Mouse (Mus musculus) embryonic facial prominence, embryonic 15.5 days (tissue): ENCODE measurements around the gene Zc3h4. TPM values are rescaled to one million over a fixed set of nuclear protein-coding genes. Genes with fewer than 3 reads are reported as not detected.

Experiments
- ATAC-seq: fragments of 200-750 bp; cut with Nextera tagmentation; 2 replicates; pipeline ENCODE4 v1.8.0; 2017; ENCODE audit warnings: low read depth, moderate TSS enrichment; ENCODE audit not compliant: insufficient number of reproducible peaks, low FRiP score, low TSS enrichment
- H3K27ac ChIP-seq: fragments of 300-500 bp; sonication (generic); replicated peaks from 2 replicates; pipeline ENCODE4 v1.5.1; 2015; ENCODE audit warnings: mild to moderate bottlenecking, inconsistent platforms
- H3K27me3 ChIP-seq: fragments of 300-500 bp; sonication (generic); 2 replicates; pipeline ENCODE4 v1.6.1; 2015; ENCODE audit warnings: inconsistent platforms
- H3K36me3 ChIP-seq: fragments of 300-500 bp; sonication (generic); 2 replicates; pipeline ENCODE4 v1.6.1; 2015; ENCODE audit warnings: mild to moderate bottlenecking, inconsistent platforms
- H3K4me1 ChIP-seq: fragments of 300-500 bp; sonication (generic); 2 replicates; pipeline ENCODE4 v1.6.1; 2015; ENCODE audit warnings: inconsistent platforms
- H3K4me2 ChIP-seq: fragments of 300-500 bp; sonication (generic); replicated peaks from 2 replicates; pipeline ENCODE4 v1.6.1; 2015; ENCODE audit warnings: mild to moderate bottlenecking, inconsistent platforms
- H3K4me3 ChIP-seq: fragments of 300-500 bp; sonication (generic); replicated peaks from 2 replicates; pipeline ENCODE4 v1.5.1; 2015; ENCODE audit warnings: mild to moderate bottlenecking, inconsistent platforms
- H3K9ac ChIP-seq: fragments of 300-500 bp; sonication (generic); 2 replicates; pipeline ENCODE4 v1.6.1; 2015; ENCODE audit warnings: inconsistent platforms
- H3K9me3 ChIP-seq: fragments of 300-500 bp; sonication (generic); replicated peaks from 2 replicates; pipeline ENCODE4 v1.6.1; 2016; ENCODE audit warnings: inconsistent platforms
- WGBS: fragments of 180-500 bp; shearing (Covaris S2); methylation state at CpG from one replicate; pipeline ENCODE4 v1.1.7; 2015; 5-methylcytosine and 5-hydroxymethylcytosine counted together
- polyA plus RNA-seq: library from polyadenylated mRNA; unstranded; fragments of >200 nt; fragmentation: Nextera tagmentation; extraction: Ambion mirVana; gene quantifications from 2 replicates; pipeline ENCODE4 v1.2.1, GENCODE M21; 2015

Zc3h4 gene
- polyA plus RNA-seq, 1 experiment from 2014 or later, result 16.9 TPM

DNA sequence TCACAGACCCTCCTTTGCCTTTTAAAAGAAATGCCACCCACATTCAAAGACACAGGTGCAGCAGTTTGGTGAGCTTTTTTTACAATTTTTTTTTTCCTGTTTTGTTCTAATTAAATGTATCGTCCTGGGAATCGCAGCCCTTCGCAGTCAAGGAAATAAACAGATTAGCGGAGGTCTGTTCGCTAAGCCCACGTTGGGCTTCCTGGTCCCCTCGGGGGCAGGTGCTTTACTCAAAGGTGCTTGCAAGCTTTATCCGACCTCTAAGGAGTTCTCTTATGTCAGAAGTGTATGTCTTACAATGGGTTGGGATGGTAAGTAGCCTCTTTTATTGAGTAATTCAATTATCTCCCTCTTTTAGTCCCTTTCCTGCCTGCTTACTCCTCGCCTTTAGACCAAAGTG is 1.7 kb downstream of the Zc3h4 start:
- H3K9me3 ChIP-seq, result no peaks in the 10 kb centered on the region
- peak overlapping the region; percentile 89 for H3K4me3 ChIP-seq
- H3K4me2 ChIP-seq, result peak overlapping the region; percentile 59
- H3K4me1 ChIP-seq, result peaks cover 41% of the 10 kb centered on the region
- ATAC-seq, result no peak
- no peaks in the 10 kb centered on the region for H3K27me3 ChIP-seq
- peak overlapping the region; percentile 100 for H3K27ac ChIP-seq
- WGBS, result 2% methylated on average over 9 of the region's 9 CpGs
- no peaks in the 10 kb centered on the region for H3K36me3 ChIP-seq
- H3K9ac ChIP-seq, result peak overlapping the region; percentile 99

DNA sequence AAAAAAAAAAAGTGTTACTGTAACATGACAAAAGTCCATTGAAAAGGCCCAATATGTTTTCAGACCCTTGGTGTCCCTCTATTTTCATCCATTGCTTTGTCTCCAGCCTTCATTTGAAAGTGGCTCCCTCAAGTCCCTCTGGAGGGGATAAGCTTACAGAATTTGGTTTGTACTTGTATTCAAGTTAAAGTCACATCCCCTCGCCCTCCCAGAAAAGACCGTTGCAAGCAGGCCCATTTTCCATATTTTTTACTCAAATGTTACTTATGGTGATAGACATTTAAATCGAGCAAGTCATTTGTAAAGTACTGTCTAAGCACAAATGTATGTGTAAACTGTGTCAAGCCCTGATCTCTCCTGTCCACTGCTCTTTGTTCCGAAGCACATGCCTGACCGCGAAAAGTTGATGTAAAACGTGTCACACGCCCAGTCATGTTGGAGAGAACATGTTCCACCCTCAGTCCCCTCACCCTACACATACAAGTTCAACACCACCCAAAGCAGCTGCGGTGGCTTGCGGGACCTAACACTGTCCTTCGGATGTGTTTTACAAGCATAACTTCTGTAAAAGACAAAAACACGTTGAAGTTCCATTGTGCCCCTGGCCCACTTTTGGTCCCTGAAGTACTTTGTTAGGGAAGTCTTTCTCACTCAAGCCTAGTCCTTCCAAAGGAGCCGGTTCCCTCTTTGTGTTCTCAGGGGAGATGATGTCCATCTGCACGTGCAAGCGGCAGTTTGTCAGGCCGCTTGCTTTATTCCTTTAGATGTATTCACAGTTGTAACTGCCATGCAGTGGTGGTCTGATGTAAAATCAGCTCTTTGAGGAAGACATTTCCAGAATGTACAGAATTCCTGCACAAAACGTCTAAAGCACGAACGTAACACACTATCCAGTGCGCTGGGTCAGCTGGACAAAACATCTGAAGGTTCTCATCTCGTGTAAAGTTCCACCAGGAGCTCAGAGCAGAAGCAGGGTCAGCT is 2.5 kb downstream of the Zc3h4 start:
- WGBS, result 28% methylated on average over 21 of the region's 21 CpGs
- H3K4me2 ChIP-seq, result peak overlapping the region; percentile 59
- no peak for ATAC-seq
- no peaks in the 10 kb centered on the region for H3K27me3 ChIP-seq
- peak overlapping the region; percentile 89 for H3K4me3 ChIP-seq
- H3K9me3 ChIP-seq, result no peaks in the 10 kb centered on the region
- peak overlapping the region; percentile 100 for H3K27ac ChIP-seq
- peak overlapping the region; percentile 99 for H3K9ac ChIP-seq
- H3K4me1 ChIP-seq, result peaks cover 41% of the 10 kb centered on the region
- H3K36me3 ChIP-seq, result peaks cover 4% of the 10 kb centered on the region; the same call in 1 of the 2 replicates

DNA sequence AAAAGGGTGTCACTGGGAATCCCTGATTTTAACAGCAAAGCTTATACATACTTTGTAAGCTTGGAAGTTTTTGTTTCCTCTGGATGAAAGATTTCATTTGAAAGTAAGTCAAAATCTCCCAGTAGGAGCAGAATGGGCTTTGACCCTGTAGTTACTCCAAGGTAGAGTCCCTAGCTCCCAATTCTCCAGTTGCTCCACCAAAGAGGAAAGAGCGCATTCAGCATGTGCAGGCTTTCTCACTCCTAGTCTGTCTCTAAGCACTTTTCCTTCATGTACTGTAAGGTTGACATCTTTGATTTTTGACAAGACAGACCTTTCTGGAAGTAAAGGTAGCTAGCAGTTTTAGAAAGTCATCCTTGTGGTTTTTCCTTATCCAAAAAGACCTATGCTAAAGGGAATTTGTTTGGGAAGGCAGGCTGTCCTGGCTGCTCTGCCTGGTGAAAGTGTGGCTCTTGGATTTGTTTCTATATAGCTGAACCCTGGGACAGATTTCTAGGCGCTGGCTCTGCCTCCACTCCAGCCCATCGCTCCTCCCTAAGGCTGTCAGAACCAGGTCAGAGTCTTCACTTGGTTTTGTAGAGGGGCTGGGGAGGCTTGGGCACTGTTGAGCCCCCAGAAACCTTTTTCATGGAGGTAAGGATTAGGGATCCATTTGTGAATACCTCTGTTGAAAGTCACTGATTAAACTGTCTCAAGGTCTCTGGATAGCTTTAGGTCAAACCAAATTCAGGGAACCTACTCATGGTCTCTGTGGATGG is 3.8 kb downstream of the Zc3h4 start:
- H3K4me2 ChIP-seq, result peak overlapping the region; percentile 35
- H3K4me1 ChIP-seq, result peaks cover 33% of the 10 kb centered on the region
- H3K27ac ChIP-seq, result peak overlapping the region; percentile 93
- peaks cover 6% of the 10 kb centered on the region; the same call in 1 of the 2 replicates for H3K36me3 ChIP-seq
- ATAC-seq, result no peak
- no peaks in the 10 kb centered on the region for H3K27me3 ChIP-seq
- H3K4me3 ChIP-seq, result no peak overlapping the region
- no peak overlapping the region for H3K9ac ChIP-seq
- H3K9me3 ChIP-seq, result no peaks in the 10 kb centered on the region
- 68% methylated on average over 3 of the region's 3 CpGs for WGBS

DNA sequence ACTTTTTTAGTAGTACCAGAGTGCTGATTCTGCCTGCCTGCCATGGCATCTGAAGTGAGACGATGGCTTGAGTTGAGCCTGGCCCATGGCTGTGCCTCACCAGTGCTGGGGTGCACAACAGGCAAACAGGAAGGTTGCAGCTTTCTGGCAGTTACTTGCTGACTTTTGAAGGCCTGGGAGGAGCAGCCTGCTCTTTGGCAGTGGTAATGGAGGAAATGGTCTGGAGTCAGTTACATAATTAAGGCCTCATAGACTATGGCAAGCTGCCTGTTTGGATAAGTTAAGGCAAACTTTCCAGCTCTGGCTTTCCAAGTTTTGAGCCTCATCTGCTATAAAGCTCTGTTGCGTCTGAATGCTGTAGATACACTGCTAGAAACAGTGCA is 4.4 kb downstream of the Zc3h4 start:
- WGBS, result 33% methylated on average over 2 of the region's 2 CpGs
- 0 out of 2 replicates have a peak, but pooled peaks have one; percentile 6 for ATAC-seq
- no peak overlapping the region for H3K9ac ChIP-seq

DNA sequence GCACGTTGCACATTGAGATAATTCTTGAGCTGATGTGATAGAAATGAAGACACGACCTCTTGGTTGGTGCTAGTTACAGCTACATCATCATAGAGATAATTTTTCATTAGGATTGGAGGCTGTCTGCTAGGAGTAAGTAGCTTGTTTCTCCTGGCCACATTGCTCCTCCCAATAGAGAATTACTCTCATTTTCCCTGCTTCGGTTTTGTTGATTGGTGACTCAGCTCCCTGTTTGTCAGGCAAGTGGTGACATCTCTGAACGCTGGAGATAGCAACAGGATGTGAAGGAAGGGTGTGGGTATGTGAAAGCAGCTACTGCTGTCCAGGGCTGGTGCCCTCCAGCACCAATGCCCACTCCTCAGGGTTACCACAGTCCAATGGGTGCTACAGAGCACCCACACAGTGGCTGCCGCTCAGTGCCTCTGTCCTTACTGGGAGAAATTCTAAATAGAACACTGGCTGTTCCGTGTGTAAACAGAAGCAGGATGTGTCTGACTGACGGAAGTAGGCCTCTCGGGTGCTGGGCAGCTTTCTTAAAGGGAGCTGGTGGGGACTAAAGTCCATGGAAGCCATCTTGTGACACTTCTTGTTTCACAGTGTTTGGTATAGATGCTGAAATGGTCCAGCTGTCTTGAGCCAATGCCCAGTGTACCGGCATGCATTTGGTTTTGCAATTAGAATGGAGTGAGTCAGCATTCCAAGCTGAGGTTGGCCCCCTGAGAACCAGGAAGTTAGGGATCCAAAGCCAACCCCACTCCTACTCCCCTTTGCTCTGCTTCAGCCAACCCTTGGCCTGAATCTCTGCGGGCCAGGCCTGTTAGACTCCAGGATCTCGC is 5.0 kb downstream of the Zc3h4 start:
- 42% methylated on average over 11 of the region's 11 CpGs for WGBS
- Histone ChIP-seq H3K9ac (no peak overlapping the region), H3K4me1 (peaks cover 33% of the 10 kb centered on the region), H3K9me3 (no peaks in the 10 kb centered on the region), H3K4me3 (peak overlapping the region; percentile 6; the same call in 1 of the 2 replicates), H3K27ac (peak overlapping the region; percentile 93), H3K4me2 (peak overlapping the region; percentile 35), H3K27me3 (no peaks in the 10 kb centered on the region), H3K36me3 (peaks cover 6% of the 10 kb centered on the region; the same call in 1 of the 2 replicates)
- no peak for ATAC-seq

More for the DNA sequence above, 4.4 kb downstream of the Zc3h4 start:
- Histone ChIP-seq H3K27ac (peak overlapping the region; percentile 93), H3K4me3 (no peak overlapping the region), H3K4me1 (peaks cover 33% of the 10 kb centered on the region), H3K9me3 (no peaks in the 10 kb centered on the region), H3K36me3 (peaks cover 6% of the 10 kb centered on the region; the same call in 1 of the 2 replicates), H3K4me2 (peak overlapping the region; percentile 35), H3K27me3 (no peaks in the 10 kb centered on the region)

DNA sequence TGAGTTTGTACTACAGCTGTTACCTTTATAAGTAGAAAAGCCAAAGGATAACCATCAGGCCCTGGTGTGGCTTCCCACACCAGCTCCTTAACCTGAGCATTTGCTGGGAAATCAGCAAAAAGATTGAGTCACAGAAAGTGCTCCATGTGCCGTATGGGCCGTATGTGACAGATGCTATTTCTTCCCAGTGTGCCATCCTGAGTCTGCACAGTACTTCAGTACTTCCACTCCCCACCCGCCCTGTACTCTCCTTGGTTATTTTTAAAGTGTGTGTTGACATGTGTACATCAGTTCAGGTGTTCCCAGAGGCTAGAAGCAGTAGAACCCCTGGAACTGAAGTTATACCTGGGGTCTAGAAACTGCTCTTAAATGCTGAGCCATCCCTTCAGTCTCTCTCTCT is 6.3 kb downstream of the Zc3h4 start:
- Histone ChIP-seq H3K9ac (no peak overlapping the region), H3K27ac (no peak overlapping the region)
- 85% methylated on average over 3 of the region's 3 CpGs for WGBS

DNA sequence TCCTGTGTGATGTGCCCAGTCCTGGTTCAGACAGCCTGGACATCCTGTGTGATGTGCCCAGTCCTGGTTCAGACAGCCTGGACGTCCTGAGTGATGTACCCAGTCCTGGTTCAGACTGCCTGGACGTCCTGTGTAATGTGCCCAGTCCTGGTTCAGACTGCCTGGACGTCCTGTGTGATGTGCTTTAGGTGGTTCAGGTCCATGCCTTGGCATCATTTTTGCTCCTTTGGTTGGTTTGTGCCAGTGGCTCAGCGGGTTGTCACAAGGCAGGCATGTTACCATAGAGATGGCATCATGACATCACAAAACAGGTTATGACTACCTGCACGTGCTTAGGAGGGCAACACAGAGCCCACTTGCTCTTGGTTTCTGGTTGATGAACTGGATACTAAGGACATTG is 10.4 kb downstream of the Zc3h4 start:
- 87% methylated on average over 5 of the region's 5 CpGs for WGBS
- peaks cover 14% of the 10 kb centered on the region for H3K4me1 ChIP-seq
- H3K9ac ChIP-seq, result no peak overlapping the region
- H3K27me3 ChIP-seq, result no peaks in the 10 kb centered on the region
- no peaks in the 10 kb centered on the region for H3K9me3 ChIP-seq
- no peak overlapping the region for H3K4me2 ChIP-seq
- H3K36me3 ChIP-seq, result peaks cover 6% of the 10 kb centered on the region; the same call in 1 of the 2 replicates
- ATAC-seq, result no peak
- H3K4me3 ChIP-seq, result no peak overlapping the region
- no peak overlapping the region for H3K27ac ChIP-seq

More for the DNA sequence above, 6.3 kb downstream of the Zc3h4 start:
- Histone ChIP-seq H3K4me1 (peaks cover 33% of the 10 kb centered on the region), H3K36me3 (peaks cover 6% of the 10 kb centered on the region; the same call in 1 of the 2 replicates), H3K4me2 (no peak overlapping the region), H3K27me3 (no peaks in the 10 kb centered on the region), H3K9me3 (no peaks in the 10 kb centered on the region), H3K4me3 (no peak overlapping the region)
- ATAC-seq, result no peak

DNA sequence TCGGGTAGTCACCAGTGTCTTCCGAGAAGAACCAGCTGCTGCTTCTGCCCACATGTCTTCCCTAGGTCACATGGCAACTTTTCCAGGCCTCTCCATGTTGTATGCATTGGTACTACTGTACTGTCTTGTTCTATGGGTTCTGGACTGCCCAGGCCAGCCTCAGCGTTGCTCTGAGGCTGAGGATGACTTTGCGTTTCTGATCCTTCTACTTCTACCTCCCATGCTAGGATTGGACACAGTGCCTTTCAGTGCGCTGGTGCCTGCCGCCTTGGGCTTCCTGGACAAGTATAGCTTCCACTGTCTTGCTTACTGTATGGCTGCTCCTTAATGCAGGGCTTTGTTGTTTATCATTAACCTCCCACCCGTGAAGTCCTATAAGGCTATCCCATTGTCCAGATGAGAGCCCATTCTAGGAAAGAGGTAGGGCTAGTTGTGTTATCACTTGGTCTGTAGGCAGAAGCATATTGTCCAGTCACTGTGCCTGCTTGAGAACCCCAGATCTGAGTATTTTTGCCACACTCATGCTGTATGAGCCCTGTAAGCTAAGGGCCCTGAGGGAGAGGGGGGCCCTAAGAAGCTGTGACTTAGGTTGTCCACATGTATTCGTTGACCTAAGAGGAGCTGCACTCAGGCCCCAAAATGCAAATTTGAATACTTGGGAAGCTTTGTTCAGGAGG is 11.6 kb downstream of the Zc3h4 start:
- no peak overlapping the region for H3K4me3 ChIP-seq
- peaks cover 17% of the 10 kb centered on the region for H3K36me3 ChIP-seq
- no peaks in the 10 kb centered on the region for H3K27me3 ChIP-seq
- no peaks in the 10 kb centered on the region for H3K9me3 ChIP-seq
- H3K27ac ChIP-seq, result no peak overlapping the region
- no peak for ATAC-seq
- H3K9ac ChIP-seq, result no peak overlapping the region
- WGBS, result 85% methylated on average over 8 of the region's 8 CpGs
- H3K4me2 ChIP-seq, result no peak overlapping the region
- H3K4me1 ChIP-seq, result 0 out of 2 replicates have a peak, but pooled peaks cover 9% of the 10 kb centered on the region

DNA sequence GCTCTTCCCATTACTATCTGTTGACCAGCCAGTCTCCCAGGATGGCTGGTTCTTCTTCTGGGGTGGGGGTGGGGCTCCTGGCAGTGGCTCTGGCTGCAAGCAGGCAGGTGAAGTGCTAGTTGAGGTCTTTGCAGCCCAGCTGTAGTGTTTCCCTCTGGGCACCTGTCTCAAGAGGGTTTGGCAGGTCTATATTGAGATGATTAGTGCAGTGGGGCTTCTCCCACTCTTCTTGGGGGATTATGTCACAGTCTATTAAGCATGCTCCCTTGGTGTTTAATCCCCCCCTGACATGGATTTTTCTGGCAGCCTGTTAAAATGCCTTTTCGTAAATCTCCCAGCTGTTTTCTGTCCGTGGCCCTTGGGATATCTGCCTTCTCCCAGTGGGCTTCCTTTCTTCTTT is 12.2 kb downstream of the Zc3h4 start:
- peaks cover 22% of the 10 kb centered on the region for H3K36me3 ChIP-seq
- WGBS, result 67% methylated on average over 2 of the region's 2 CpGs
- H3K9ac ChIP-seq, result no peak overlapping the region
- no peak overlapping the region for H3K27ac ChIP-seq
- H3K4me2 ChIP-seq, result no peak overlapping the region
- no peaks in the 10 kb centered on the region for H3K9me3 ChIP-seq
- 0 out of 2 replicates have a peak, but pooled peaks cover 9% of the 10 kb centered on the region for H3K4me1 ChIP-seq
- ATAC-seq, result no peak
- H3K4me3 ChIP-seq, result no peak overlapping the region
- H3K27me3 ChIP-seq, result no peaks in the 10 kb centered on the region

DNA sequence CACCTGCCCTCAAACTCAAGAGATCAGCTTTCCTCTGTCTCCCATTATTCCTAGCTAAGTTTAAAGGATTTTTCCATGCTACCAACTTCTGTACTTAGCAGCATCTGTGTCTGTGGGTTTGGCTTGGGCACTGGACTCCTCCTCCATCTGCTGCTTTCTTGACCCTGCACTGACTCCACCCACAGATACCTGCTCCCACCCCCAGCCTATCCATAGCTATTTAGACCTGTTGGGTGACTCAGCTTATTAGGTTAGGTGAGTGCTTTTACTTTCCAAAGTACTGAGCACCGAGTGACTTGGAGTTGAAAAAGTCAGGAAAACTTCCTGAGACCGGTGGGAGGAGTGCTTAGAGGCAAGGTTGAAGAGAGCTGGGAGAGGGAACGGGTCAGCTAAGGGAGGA is 14.7 kb downstream of the Zc3h4 start:
- no peaks in the 10 kb centered on the region for H3K27me3 ChIP-seq
- H3K4me1 ChIP-seq, result 0 out of 2 replicates have a peak, but pooled peaks cover 9% of the 10 kb centered on the region
- no peak for ATAC-seq
- no peak overlapping the region for H3K9ac ChIP-seq
- no peak overlapping the region for H3K4me3 ChIP-seq
- H3K4me2 ChIP-seq, result no peak overlapping the region
- H3K27ac ChIP-seq, result no peak overlapping the region
- WGBS, result 82% methylated on average over 3 of the region's 3 CpGs
- peaks cover 40% of the 10 kb centered on the region for H3K36me3 ChIP-seq
- no peaks in the 10 kb centered on the region for H3K9me3 ChIP-seq
